Mouse (Mus musculus) small intestine, adult 2 months (tissue): ENCODE measurements around the gene Fam98c. TPM values are rescaled to one million over a fixed set of nuclear protein-coding genes. Genes with fewer than 3 reads are reported as not detected.

Experiments
- H3K27ac ChIP-seq: fragments of 200-500 bp; 2 replicates; pipeline ENCODE4 v1.5.1; 2012; ENCODE audit warnings: low read depth, low read length, control low read depth, inconsistent platforms; ENCODE audit not compliant: insufficient read depth
- H3K27me3 ChIP-seq: fragments of 200-500 bp; 2 replicates; pipeline ENCODE4 v1.6.1; 2012; ENCODE audit warnings: mild to moderate bottlenecking, moderate library complexity, low read length, inconsistent platforms; ENCODE audit not compliant: control insufficient read depth, insufficient read depth
- H3K36me3 ChIP-seq: fragments of 200-500 bp; 2 replicates; pipeline ENCODE4 v1.6.1; 2012; ENCODE audit warnings: mild to moderate bottlenecking, low read length, control low read depth, inconsistent platforms; ENCODE audit not compliant: control insufficient read depth, insufficient read depth
- H3K4me1 ChIP-seq: fragments of 200-500 bp; 2 replicates; pipeline ENCODE4 v1.6.1; 2012; ENCODE audit warnings: low read length, inconsistent platforms, mixed read lengths; ENCODE audit not compliant: control insufficient read depth, insufficient read depth, insufficient read length
- H3K4me3 ChIP-seq: fragments of 200-500 bp; 2 replicates; pipeline ENCODE4 v1.5.1; 2012; ENCODE audit warnings: low read depth, mild to moderate bottlenecking, control low read depth, inconsistent platforms, low read length, moderate library complexity
- CTCF ChIP-seq: fragments of 200-500 bp; IDR thresholded peaks from 2 replicates; pipeline ENCODE4 v1.5.1; 2012; ENCODE audit warnings: low read depth, mild to moderate bottlenecking, control low read depth, inconsistent platforms, low read length, moderate library complexity, mixed read lengths; ENCODE audit not compliant: insufficient replicate concordance, insufficient read length; ENCODE audit errors: extremely low read depth
- POLR2A ChIP-seq: fragments of 200-500 bp; IDR thresholded peaks from 2 replicates; pipeline ENCODE4 v1.6.1; 2012; ENCODE audit warnings: low read depth, mild to moderate bottlenecking, control low read depth, inconsistent platforms, low read length, moderate library complexity
- WGBS: fragments of 180-500 bp; shearing (Covaris S2); methylation state at CpG from one replicate; pipeline ENCODE4 v1.1.7; 2018; 5-methylcytosine and 5-hydroxymethylcytosine counted together
- polyA plus RNA-seq: library from polyadenylated mRNA; depleted of rRNA; stranded (reverse); fragments of >200 nt; gene quantifications from 2 replicates; pipeline ENCODE4 v1.2.3, GENCODE M21; 2012

The Fam98c gene
- polyA plus RNA-seq, 1 experiment = 216 TPM

DNA sequence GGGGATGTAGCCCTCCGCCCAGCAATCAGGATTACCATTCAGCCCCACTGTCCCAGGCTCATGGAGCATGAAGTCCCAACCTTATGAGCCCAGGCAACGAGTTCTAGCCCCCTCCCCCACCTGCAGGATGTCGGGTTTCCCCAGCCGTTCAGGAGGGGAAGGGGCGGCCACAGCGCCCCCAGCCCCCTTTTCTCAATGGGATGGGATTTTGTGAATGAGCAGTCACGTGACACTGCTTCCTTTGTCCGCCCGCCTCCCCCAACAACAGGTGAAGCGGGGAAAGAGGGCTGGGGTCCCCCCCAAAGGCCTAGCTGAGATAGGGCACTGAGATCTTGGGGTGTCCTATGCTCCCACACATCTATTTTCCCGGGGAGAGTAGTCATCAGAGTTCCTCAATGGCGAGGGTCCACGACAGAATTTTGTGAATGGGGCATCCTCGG, 12.8 kb upstream of the Fam98c start:
- Histone ChIP-seq H3K4me1 (peaks cover 20% of the 10 kb centered on the region), H3K4me3 (peak overlapping the region; percentile 81), H3K27me3 (peaks cover 34% of the 10 kb centered on the region), H3K36me3 (peaks cover 5% of the 10 kb centered on the region), H3K27ac (no peak overlapping the region)
- TF ChIP-seq CTCF = no peak
- no peak for TF ChIP-seq POLR2A
- 7% methylated on average over 14 of the region's 14 CpGs for WGBS

DNA sequence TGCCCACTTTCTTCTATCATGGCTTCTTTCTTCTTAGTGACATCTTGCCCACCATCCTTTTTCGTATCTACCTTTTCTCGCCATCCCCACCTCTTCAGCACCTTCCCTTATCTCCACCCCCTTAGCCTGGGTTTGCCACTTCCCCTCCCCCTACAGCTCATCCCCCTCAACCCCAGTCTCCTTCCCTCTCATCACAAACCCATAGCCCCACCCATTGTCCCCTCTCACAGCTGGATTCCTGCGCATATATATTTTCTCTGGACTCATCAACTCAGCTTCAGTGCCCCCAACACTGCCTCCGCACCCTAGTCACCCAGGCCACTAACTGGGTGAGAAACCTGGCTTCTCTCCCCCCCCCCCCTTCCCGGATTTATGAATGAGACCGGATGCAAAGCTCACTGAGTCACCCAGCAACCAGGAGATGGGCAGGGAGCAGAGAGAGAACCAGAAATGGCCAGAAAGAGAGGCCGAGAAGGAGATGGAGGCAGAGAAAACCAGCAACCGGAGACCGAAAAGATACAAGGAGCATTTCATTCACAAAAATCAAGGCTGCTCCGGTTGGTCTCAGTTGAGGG, 12.2 kb upstream of the Fam98c start:
- H3K4me3 ChIP-seq = no peak overlapping the region
- H3K27ac ChIP-seq = no peak overlapping the region
- WGBS = 28% methylated on average over 10 of the region's 10 CpGs
- H3K4me1 ChIP-seq = peaks cover 20% of the 10 kb centered on the region
- TF ChIP-seq POLR2A = no peak
- no peak for TF ChIP-seq CTCF
- H3K36me3 ChIP-seq = peaks cover 2% of the 10 kb centered on the region
- H3K27me3 ChIP-seq = peaks cover 34% of the 10 kb centered on the region

DNA sequence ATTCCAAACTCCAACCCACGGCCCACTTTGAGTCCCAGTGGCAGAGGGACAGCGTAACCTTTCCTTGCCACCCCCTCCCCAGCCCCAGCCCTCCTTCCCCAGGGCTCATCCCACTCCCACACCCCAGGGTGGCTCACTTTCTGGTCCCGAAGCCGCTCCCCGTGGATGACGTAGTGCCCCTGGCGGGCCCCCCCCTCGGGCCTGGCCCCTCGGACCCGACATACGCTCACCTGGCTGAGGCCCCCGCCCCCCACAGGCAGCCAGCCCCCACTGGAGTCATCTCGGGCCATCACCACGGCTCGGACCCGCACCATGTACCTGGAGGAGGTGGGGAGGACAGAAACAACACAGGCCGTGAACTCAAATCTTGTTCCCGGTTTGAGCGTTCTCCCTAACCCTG, 11.6 kb upstream of the Fam98c start:
- 47% methylated on average over 19 of the region's 19 CpGs for WGBS
- TF ChIP-seq CTCF (no peak), POLR2A (no peak)
- H3K4me1 ChIP-seq = peaks cover 24% of the 10 kb centered on the region

DNA sequence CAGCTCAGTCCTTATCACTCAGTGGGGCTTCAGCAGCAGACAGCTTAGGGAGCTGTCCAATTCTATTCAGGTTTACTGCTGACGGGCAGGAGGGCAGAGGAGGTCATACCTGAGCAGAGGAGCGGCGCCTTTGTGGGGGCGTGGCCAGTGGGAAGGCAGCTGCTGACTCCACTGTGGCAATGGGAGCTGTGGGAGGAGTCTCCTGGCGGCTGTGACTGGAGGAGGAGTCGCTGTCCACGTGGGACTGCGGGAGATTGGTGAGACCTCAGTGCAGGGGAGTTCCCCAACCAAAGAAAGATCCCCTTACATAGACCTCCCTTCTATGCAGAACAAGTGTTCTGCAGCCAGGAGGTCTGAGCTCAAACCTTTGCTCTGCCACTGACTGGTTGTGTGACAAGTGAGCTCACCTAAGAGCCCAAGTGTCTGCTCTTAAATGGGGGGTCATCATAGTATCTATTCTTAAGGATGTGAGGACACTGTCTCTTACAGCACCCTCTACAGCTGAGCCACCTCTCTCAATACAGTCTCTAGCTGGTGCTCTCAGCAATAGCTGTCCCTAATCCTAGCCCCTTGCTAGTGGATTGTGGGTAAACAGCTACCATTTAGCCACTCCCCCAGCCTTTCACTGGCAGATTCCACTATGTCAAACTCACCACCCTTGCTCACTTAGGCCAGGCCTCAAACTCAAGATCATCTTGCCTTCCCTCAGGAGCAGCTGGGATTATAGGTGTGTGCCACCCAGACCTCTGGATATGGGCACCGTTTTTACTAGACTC, 6.9 kb upstream of the Fam98c start:
- Histone ChIP-seq H3K27me3 (0 out of 2 replicates have a peak, but pooled peaks cover under 1% of the 10 kb centered on the region), H3K4me3 (no peak overlapping the region), H3K4me1 (peaks cover 7% of the 10 kb centered on the region), H3K36me3 (no peaks in the 10 kb centered on the region), H3K27ac (no peak overlapping the region)
- 14% methylated on average over 9 of the region's 9 CpGs for WGBS
- TF ChIP-seq CTCF (no peak), POLR2A (no peak)

More for the DNA sequence above, 11.6 kb upstream of the Fam98c start:
- Histone ChIP-seq H3K36me3 (no peaks in the 10 kb centered on the region), H3K4me3 (no peak overlapping the region), H3K27me3 (peaks cover 34% of the 10 kb centered on the region), H3K27ac (no peak overlapping the region)

DNA sequence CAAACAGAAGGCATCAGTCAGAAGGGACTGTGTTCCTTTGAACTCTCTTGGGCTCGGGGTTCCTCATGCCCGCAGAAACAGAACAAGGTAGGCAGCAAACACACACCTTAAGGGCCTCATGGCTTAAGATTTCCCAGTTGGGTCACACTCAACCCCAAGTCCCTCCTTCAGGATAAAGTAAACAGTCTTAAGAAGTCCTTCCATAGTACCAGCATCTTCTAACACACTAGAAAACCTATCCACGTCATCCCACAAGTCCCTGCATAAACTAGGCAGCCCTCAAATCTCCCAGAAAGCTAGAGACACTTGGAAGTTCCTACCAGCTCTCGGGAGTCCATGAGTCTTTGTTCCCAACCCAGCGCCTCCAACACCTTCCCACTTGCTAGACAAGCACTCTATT, 6.3 kb upstream of the Fam98c start:
- no peak for TF ChIP-seq CTCF
- TF ChIP-seq POLR2A = no peak
- 51% methylated on average over 5 of the region's 5 CpGs for WGBS
- no peak overlapping the region for H3K27ac ChIP-seq
- no peaks in the 10 kb centered on the region for H3K27me3 ChIP-seq
- H3K4me1 ChIP-seq = peaks cover 7% of the 10 kb centered on the region
- H3K4me3 ChIP-seq = no peak overlapping the region
- H3K36me3 ChIP-seq = no peaks in the 10 kb centered on the region

DNA sequence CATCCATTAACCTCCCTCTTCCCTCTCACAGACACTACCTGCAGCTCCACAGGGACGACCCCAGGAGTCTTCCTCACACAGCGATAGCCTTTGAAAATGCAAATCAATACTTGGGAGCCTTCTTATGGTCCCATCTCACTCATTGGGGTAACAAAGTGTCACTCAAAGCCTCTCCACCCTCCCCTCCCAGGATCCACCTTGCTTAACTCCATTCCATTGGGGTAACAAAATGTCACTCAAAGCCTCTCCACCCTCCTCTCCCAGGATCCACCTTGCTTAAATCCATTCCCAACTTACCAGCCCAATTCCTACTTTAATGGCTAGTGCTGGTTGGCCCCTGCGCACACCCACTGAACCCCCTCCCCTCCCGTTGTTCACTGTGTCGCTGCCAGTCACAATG, 2.2 kb upstream of the Fam98c start:
- H3K4me1 ChIP-seq = peaks cover 13% of the 10 kb centered on the region
- no peaks in the 10 kb centered on the region for H3K27me3 ChIP-seq
- H3K36me3 ChIP-seq = peaks cover 13% of the 10 kb centered on the region
- no peak overlapping the region for H3K4me3 ChIP-seq
- no peak overlapping the region for H3K27ac ChIP-seq
- 57% methylated on average over 5 of the region's 5 CpGs for WGBS
- TF ChIP-seq POLR2A = no peak
- no peak for TF ChIP-seq CTCF

DNA sequence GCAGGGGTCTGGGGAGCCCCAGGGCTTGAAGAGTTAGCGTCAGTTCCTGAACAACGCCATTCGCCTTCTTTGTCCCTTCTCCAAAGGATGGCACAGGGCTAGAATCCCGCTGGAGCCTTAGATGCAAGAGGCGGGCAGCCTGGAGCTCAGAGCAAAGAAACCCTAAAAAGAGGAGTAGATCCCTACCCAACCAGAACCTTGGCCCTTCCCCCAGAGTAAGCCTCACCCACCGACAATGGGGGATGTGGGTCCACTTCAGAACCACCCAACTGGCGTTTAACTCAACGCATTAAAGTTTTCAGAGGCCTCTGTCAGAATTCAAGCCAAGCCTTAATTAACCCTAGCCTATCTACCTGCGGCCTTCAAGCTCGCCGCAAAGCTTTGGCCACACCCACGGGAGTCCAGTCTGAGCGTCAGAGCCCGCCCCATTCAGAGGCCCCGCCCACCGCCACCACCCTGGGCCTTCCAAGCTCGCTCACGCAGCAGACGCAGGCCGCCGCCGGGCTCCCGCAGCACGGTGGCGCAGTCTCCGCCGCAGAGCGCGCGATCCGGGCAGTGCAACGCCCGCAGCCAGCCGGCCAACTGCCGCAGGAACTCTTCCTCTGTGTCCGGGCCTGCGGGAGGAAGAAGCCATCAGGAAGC, 717 bp downstream of the Fam98c start:
- TF ChIP-seq POLR2A (peak; percentile 93), CTCF (no peak)
- peaks cover 7% of the 10 kb centered on the region; the same call in 1 of the 2 replicates for H3K4me1 ChIP-seq
- no peaks in the 10 kb centered on the region for H3K27me3 ChIP-seq
- WGBS = 9% methylated on average over 37 of the region's 37 CpGs
- peaks cover 13% of the 10 kb centered on the region for H3K36me3 ChIP-seq
- peak overlapping the region; percentile 74 for H3K4me3 ChIP-seq
- H3K27ac ChIP-seq = peak overlapping the region; percentile 91
